Mouse (Mus musculus): ENCODE data around the gene Rnf208.

DNA sequence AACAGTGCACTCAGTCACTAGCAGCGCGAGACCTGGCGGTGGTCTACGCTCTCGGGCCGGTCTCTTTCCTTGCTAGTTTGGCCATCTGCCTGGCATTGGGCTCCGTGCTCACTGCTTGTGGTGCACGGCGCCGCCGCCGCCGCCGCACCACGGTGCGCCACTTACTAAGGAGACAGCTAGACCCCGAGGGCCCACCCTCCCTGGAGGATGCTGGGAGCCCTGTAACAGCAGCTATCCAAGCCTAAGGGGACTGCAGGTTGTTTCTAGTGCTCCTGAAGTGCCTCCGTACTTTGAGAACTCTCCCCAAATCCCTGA is 48.7 kb downstream of the Rnf208 start:
- TF ChIP-seq CTCF (conservative IDR thresholded peaks at IDR 0.05; ENCODE audit: low read length) (no peak), NANOG (IDR thresholded peaks at IDR 0.05; ENCODE audit: borderline replicate concordance, low read length) (no peak)

All from E14TG2a.4 (cell line).